Mouse (Mus musculus) hindbrain, embryonic 12.5 days (tissue): ENCODE results near the gene Hmox1. TPM values are rescaled to one million over a fixed set of nuclear protein-coding genes. Genes with fewer than 3 reads are reported as not detected.

Experiments used
- ATAC-seq: fragments of 200-750 bp; cut with Nextera tagmentation; 2 replicates; pipeline ENCODE4 v1.8.0; 2017; ENCODE audit warnings: moderate TSS enrichment; ENCODE audit not compliant: low FRiP score
- H3K27ac ChIP-seq: fragments of 300-500 bp; sonication (generic); 2 replicates; pipeline ENCODE4 v1.5.1; 2016; ENCODE audit warnings: mild to moderate bottlenecking
- H3K27me3 ChIP-seq: fragments of 300-500 bp; sonication (generic); 2 replicates; pipeline ENCODE4 v1.6.1; 2016; ENCODE audit warnings: mild to moderate bottlenecking
- H3K36me3 ChIP-seq: fragments of 300-500 bp; sonication (generic); 2 replicates; pipeline ENCODE4 v1.6.1; 2016; ENCODE audit warnings: mild to moderate bottlenecking
- H3K4me1 ChIP-seq: fragments of 300-500 bp; sonication (generic); 2 replicates; pipeline ENCODE4 v1.6.1; 2016
- H3K4me2 ChIP-seq: fragments of 300-500 bp; sonication (generic); replicated peaks from 2 replicates; pipeline ENCODE4 v1.6.1; 2016; ENCODE audit warnings: mild to moderate bottlenecking
- H3K4me3 ChIP-seq: fragments of 300-500 bp; sonication (generic); 2 replicates; pipeline ENCODE4 v1.5.1; 2016; ENCODE audit warnings: mild to moderate bottlenecking
- H3K9ac ChIP-seq: fragments of 300-500 bp; sonication (generic); 2 replicates; pipeline ENCODE4 v1.6.1; 2016; ENCODE audit warnings: mild to moderate bottlenecking, moderate library complexity
- H3K9me3 ChIP-seq: fragments of 300-500 bp; sonication (generic); replicated peaks from 2 replicates; pipeline ENCODE4 v1.6.1; 2016; ENCODE audit warnings: mild to moderate bottlenecking
- WGBS: fragments of 180-500 bp; shearing (Covaris S2); methylation state at CpG from one replicate; pipeline ENCODE4 v1.1.7; 2016; 5-methylcytosine and 5-hydroxymethylcytosine counted together
- polyA plus RNA-seq: library from polyadenylated mRNA; unstranded; fragments of >200 nt; fragmentation: Nextera tagmentation; extraction: Ambion mirVana; gene quantifications from 2 replicates; pipeline ENCODE4 v1.2.1, GENCODE M21; 2016

Gene Hmox1
- polyA plus RNA-seq, 1 experiment from 2014 or later: 18.7 TPM

GRCm38 (mm10) chr8:75135756-75136155 lies 42.3 kb downstream of the Hmox1 start:
- no peaks in the 10 kb centered on the region for H3K27me3 ChIP-seq
- no peak for ATAC-seq
- H3K27ac ChIP-seq: no peak overlapping the region
- H3K9me3 ChIP-seq: no peaks in the 10 kb centered on the region
- no peak overlapping the region for H3K9ac ChIP-seq
- H3K4me2 ChIP-seq: no peak overlapping the region
- 71% methylated on average over 1 of the region's 1 CpGs for WGBS
- no peaks in the 10 kb centered on the region for H3K36me3 ChIP-seq
- no peak overlapping the region for H3K4me3 ChIP-seq
- H3K4me1 ChIP-seq: no peaks in the 10 kb centered on the region

GRCm38 (mm10) chr8:75136256-75136655 lies 42.8 kb downstream of the Hmox1 start:
- 84% methylated on average over 2 of the region's 2 CpGs for WGBS
- Histone ChIP-seq H3K27me3 (no peaks in the 10 kb centered on the region), H3K4me2 (no peak overlapping the region), H3K9ac (no peak overlapping the region), H3K9me3 (no peaks in the 10 kb centered on the region), H3K4me3 (no peak overlapping the region), H3K36me3 (no peaks in the 10 kb centered on the region), H3K4me1 (no peaks in the 10 kb centered on the region), H3K27ac (no peak overlapping the region)
- ATAC-seq: no peak

- 56% methylated on average over 3 of the region's 3 CpGs for WGBS
- Histone ChIP-seq H3K27me3 (no peaks in the 10 kb centered on the region), H3K36me3 (no peaks in the 10 kb centered on the region), H3K4me3 (no peak overlapping the region), H3K9ac (no peak overlapping the region), H3K9me3 (no peaks in the 10 kb centered on the region), H3K27ac (no peak overlapping the region), H3K4me2 (no peak overlapping the region), H3K4me1 (no peaks in the 10 kb centered on the region)
- ATAC-seq: no peak
Measured at GRCm38 (mm10) chr8:75137536-75137935, 44.1 kb downstream of the Hmox1 start.

Other genes with a start within 250 kb of the Hmox1 start
- gene Isx, start 220.4 kb upstream of the Hmox1 start, polyA plus RNA-seq: not detected in 2 replicates
- gene Hmgxb4, start 100.3 kb upstream of the Hmox1 start, polyA plus RNA-seq: 38.1 and 41.3 TPM in 2 replicates
- 28.1 and 28.8 TPM in 2 replicates for gene Tom1, start 59.9 kb upstream of the Hmox1 start, polyA plus RNA-seq
- gene Mcm5, start 15.9 kb downstream of the Hmox1 start, polyA plus RNA-seq: 98.7 and 105 TPM in 2 replicates
- 0.79 and 0.96 TPM in 2 replicates for gene Rasd2, start 120.3 kb downstream of the Hmox1 start, polyA plus RNA-seq